Mouse (Mus musculus) splenic B cell, adult 2 months (primary cell): ENCODE results near the gene Dgkd.

Experiments
- DNase-seq: peaks from one replicate; pipeline ENCODE4 v3.0.0-alpha.2; 2011; ENCODE audit warnings: low read depth, low spot score
- H3K27me3 ChIP-seq: 2 replicates; pipeline ENCODE4 v1.6.1; 2012; ENCODE audit warnings: mild to moderate bottlenecking, low read length, moderate library complexity, mixed read lengths; ENCODE audit not compliant: control insufficient read depth, poor library complexity, insufficient read depth, severe bottlenecking
- H3K36me3 ChIP-seq: 2 replicates; pipeline ENCODE4 v1.6.1; 2012; ENCODE audit warnings: mild to moderate bottlenecking, low read length, moderate library complexity, mixed read lengths; ENCODE audit not compliant: control insufficient read depth, poor library complexity, insufficient read depth, severe bottlenecking

Dgkd gene

DNA sequence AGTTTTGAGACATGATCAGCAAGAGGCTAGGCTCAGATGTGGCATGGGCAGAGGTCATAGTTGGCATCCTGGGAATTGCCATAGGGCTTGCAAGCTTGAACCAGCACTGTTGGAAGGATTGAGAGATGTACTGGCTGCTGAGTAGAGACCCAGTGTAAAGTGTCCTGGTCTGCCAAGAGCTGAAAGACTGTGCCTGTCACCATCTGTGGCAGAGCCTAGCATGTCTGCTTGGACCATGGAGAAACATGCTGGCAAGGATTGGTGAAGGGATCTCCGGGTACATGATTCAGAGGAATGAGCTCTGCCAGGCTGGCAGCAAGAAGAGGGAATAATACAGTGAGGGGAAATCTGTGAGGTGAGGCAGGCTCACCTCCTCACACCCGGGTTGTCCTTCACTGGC, 65.0 kb downstream of the Dgkd start:
- H3K27me3 ChIP-seq, result no peaks in the 10 kb centered on the region
- DNase-seq, result no peak

DNA sequence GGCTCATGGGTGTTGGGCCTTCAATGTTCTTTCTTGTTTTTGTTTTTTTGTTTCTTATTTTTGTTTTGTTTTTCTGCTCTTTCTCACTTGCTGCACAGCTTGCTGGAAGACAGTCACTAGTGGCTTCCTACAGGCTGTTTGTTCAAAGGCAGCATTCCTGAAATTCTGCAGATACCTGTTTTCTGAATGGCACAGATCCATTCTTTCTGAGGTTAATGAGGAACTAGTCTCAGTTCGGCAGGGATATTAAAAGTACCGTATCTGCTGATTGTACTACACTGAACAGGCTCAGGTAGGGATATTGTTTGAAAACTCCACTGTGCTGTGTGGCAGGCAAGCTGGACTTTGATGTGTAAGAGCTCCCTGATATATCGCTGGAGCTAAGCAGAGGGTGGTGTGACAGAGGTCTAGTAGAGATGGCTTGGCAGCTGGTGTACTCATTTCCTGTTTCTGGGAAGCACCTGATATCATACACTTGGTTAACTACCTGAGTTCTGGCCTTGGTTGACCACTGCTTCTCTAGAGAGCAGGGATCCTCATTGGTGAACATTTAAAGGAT, 67.0 kb downstream of the Dgkd start:
- no peak for DNase-seq
- Histone ChIP-seq H3K36me3 (peaks cover 26% of the 10 kb centered on the region), H3K27me3 (no peaks in the 10 kb centered on the region)

More for the DNA sequence above, 65.0 kb downstream of the Dgkd start:
- H3K36me3 ChIP-seq, result peaks cover 21% of the 10 kb centered on the region

DNA sequence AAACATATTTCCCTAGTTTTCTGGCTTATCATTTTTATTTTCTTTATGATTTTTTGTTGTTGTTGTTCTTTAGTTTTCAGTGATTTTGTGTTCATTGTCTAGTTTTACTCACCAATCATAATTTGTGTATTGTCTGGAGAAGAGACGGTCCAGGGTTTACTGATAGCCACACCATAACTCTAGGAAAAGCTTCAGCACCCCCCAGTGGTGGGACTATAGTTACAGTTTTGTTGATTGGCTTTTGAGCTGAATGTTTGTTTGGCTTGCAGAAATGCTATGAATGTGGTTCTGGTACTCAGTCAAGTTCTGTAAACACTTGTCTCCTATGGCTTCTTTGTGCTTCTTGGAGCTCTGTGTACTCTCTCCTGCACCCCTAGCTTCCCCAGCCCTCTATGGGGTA, 69.6 kb downstream of the Dgkd start:
- H3K27me3 ChIP-seq, result no peaks in the 10 kb centered on the region
- H3K36me3 ChIP-seq, result peaks cover 17% of the 10 kb centered on the region
- peak; percentile 51 for DNase-seq

DNA sequence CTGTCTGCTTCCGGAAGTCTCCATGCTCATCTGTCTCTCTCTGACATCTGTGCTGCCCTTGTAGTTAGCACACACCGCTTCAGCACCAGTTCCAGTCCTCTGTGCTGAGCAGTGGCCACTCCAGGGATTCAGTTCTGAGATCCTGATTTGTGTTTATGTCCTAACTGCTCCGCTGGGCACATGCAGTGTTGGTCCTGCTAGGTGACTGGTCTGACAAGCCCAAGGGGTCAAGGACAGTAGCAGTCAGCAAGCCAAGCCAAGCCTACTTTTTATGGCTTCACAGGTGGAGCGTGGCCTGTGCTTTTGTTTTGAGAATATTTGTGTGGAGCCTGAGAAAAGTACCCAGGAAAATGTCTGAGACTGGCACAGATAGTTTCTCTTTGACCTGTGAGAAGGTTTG, 71.8 kb downstream of the Dgkd start:
- DNase-seq, result no peak
- no peaks in the 10 kb centered on the region for H3K27me3 ChIP-seq
- H3K36me3 ChIP-seq, result peaks cover 16% of the 10 kb centered on the region

DNA sequence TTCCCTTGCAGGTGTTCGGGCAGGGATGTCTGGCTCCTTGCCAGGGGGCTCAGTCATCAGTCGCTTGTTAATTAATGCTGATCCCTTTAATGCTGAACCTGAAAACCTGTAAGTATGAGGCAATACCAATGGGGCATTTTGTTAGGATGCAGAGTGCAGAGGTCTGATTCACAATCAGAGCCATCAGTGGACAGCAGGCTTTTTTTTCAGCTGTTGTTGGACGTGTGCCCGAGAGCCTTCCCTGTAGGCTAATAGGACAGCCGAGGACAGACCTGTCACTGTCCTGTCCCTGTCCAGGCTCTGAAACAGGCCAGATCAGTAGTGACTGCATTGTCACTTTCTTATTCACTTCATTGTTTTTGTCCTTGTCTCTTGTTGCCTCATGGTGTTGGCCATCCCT, 76.6 kb downstream of the Dgkd start:
- peaks cover 15% of the 10 kb centered on the region for H3K36me3 ChIP-seq
- no peaks in the 10 kb centered on the region for H3K27me3 ChIP-seq
- DNase-seq, result no peak

DNA sequence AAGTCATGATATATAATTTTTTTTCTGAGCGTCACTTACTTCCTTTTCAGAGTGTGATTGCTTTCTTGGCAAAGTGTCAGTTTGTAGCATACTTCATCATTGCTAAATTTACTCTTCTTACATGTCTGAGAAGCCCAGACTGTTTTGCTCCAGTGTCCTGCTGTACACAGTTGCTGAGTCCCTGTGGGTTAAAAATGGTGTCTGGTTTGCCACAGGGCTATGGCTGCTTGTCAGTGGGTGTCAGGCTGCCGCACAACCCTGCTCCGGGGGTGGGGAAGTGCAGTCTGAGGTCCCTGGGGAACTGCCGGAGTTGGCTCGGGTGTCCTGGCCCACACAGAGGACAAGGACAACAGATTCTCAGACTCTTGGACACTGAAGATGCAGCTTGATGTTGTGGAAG, 80.0 kb downstream of the Dgkd start:
- Histone ChIP-seq H3K27me3 (no peaks in the 10 kb centered on the region), H3K36me3 (peaks cover 27% of the 10 kb centered on the region)
- peak; percentile 33 for DNase-seq

DNA sequence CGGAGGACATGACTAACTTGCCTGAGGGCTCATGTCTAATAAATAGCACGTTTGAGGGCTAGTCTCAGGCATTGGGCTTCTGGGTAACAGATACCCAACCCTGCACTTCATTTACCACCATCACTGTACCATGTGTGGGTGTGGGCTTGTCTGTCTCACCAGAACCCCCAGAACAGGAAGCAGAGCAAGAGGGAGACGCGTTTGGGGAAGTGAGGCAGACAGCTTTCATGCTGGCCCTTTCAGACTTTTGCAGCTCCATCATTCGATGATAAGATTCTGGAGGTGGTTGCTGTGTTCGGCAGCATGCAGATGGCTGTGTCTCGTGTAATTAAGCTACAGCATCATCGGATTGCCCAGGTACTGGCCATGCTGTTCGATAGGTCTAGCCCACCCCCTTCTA, 82.0 kb downstream of the Dgkd start:
- peaks cover 38% of the 10 kb centered on the region for H3K36me3 ChIP-seq
- H3K27me3 ChIP-seq, result no peaks in the 10 kb centered on the region
- DNase-seq, result peak; percentile 53

DNA sequence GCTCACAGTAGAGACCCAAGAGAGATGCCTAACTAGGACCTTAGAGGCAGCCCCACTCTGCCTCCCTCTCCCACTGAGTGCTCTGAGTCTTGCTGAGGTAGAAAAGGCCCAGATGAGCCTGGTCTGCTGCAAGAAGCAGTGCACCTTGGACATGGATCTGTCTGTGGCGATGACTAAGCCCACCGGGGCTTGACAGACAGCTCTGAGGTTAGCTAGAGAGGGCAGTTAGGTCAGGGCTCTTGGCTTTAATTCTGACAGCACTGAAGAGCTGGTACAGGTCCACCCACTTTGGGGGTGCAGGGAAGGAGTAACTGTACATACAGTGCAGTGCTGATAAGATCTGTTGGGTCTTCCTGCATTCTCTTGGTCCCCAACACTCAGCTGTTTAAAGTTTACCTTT, 82.5 kb downstream of the Dgkd start:
- Histone ChIP-seq H3K36me3 (peaks cover 36% of the 10 kb centered on the region), H3K27me3 (no peaks in the 10 kb centered on the region)
- no peak for DNase-seq

DNA sequence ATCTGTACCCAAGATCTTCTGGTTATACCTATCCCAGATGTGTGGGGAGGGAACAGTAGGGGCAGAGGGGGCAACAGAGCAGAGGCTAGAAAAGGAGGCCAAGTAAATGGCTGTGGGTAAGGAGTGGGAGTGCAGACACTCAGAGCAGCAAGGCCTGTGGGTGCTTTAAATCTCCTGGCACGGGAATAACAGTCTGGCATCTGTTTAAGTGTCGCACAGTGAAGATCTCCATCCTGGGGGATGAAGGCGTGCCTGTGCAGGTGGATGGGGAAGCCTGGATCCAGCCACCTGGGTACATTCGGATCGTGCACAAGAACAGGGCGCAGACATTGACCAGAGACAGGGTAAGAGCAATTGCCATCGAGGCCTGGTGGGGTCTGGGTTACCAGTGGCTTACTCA, 83.0 kb downstream of the Dgkd start:
- peaks cover 36% of the 10 kb centered on the region for H3K36me3 ChIP-seq
- H3K27me3 ChIP-seq, result no peaks in the 10 kb centered on the region
- no peak for DNase-seq

DNA sequence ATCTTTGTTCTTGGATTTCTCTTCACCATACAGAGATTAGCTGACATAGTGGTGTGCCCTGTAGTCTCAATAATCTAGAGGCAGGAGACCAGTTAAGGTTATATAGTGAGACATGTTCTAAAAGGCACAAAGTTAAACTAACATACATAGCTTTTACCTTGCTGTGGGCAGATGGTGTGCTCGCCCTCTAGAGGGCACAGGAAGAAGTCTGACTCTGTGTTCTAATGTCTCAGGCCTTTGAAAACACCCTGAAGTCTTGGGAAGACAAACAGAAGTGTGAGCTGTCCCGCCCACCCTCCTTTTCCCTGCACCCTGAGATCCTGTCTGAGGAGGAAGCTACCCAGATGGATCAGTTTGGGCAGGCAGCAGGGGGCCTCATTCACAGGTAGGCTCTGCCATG, 83.4 kb downstream of the Dgkd start:
- peak; percentile 47 for DNase-seq
- Histone ChIP-seq H3K36me3 (peaks cover 38% of the 10 kb centered on the region), H3K27me3 (no peaks in the 10 kb centered on the region)

DNA sequence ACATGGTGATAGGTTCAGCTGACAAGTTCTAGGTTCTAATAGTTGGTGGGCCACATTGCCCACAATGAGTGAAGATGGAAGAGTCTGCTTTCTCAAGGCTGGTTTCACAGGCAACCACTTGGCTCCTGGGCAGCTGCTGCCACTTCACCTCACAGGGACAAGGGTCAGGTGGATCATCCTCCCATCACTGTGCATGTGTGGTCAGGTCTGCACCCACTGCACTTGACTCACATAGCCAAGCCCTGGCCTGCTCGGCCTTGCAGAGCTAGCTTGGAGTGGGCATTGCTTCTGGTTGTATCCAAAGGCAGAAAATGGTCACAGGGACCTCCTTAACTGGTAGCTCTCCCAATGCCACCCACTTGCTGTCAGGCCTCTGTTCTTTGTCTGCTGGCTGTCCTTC, 88.7 kb downstream of the Dgkd start:
- DNase-seq, result no peak
- Histone ChIP-seq H3K36me3 (peaks cover 44% of the 10 kb centered on the region), H3K27me3 (no peaks in the 10 kb centered on the region)

DNA sequence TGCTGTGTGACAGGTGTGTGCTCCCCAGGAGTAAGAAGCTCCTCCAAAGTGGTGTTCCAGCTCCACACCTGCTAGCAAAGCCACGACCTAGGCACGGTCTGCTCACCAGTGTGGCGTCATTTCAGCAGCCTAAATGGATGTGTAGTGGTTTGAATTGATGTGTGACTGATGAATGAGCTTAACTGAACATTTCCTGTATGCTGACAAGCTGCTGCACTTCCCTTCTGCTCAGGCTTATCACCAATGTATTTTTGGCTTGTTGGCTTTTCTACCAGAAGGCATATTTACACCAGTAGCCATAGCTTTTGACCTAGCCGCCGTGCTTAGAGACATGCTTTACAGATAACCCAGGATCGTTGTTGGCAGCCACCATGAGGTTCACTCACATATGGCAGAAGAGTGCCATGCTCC, 94.6 kb downstream of the Dgkd start:
- DNase-seq, result peak; percentile 39
- Histone ChIP-seq H3K27me3 (no peaks in the 10 kb centered on the region), H3K36me3 (peaks cover 15% of the 10 kb centered on the region)

DNA sequence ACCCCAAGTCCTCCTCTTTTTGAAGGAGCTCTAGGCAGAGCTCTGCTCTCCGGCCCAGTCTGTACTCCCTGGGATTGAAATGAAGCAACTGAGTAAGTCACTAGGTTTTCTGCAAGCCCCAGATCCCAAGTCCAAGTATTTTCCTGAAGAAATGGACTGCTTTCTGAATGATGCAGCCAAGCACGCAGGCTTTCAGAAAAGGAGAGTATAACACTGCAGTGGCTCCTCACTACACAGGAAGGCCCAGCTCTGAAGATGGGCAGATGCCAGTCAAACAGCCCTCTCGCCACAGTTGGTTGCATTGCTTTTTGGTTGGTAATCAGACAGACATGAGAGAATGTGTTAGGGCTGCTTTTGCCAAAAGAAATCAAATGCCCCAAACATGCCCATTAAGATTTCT, 98.6 kb downstream of the Dgkd start:
- no peak for DNase-seq
- Histone ChIP-seq H3K27me3 (no peaks in the 10 kb centered on the region), H3K36me3 (peaks cover 4% of the 10 kb centered on the region; the same call in 1 of the 2 replicates)

DNA sequence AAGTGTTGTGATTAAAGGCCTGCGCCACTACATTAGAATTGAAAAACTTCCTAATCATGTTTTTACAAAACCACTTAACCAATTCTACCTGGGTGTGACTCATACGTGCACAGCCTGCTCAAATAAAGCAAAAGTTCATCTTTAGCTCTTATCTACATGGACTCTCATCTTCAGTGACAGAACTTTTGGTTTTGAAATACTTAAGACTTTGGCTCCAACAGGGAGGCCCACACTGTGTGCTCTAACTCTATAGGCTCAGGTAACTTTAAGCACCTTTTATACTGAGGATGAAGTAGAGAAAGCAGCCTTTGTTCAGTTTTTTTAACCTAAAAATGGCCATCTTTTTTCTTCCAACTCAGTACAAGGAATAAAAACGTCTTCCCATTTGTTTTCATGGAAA, 100.0 kb downstream of the Dgkd start:
- DNase-seq, result no peak
- no peaks in the 10 kb centered on the region for H3K27me3 ChIP-seq
- peaks cover 2% of the 10 kb centered on the region; the same call in 1 of the 2 replicates for H3K36me3 ChIP-seq

DNA sequence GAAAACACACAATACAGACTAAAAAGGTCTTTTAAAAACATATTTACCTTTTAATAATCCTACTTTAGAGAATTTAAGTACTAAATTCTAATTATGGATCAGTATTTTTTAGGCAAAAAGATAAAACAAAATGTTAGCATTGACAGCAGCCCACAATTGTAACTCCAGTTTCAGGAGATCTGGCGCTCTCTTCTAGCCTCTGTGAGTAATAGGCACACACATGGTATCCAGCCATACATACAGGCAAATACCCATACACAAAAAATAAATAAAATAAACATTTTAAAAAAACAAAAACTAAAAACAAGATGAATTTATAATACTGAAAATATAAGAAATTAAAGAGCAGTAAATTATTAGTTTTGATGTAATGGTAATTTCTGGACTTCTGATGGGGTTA, 105.8 kb downstream of the Dgkd start:
- no peak for DNase-seq
- H3K36me3 ChIP-seq, result no peaks in the 10 kb centered on the region
- no peaks in the 10 kb centered on the region for H3K27me3 ChIP-seq

DNA sequence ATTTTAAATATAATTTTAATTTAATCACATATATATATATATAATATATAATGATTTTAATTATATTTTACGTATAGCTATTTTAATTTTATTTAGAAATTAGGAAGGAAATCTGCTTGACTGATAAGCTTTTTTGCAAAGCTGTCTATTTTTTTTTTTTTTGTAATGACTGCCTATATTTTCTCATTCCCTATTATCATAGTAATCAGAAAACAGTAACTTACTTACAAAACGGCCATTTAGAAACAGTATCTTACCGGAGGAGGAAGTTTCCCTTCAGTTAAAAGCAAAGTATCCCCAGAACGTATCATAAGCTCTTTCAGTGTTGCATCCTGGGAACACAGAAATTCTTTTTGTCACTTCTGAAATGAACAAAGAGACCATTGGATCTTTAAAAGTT, 106.4 kb downstream of the Dgkd start:
- H3K36me3 ChIP-seq, result no peaks in the 10 kb centered on the region
- no peaks in the 10 kb centered on the region for H3K27me3 ChIP-seq
- no peak for DNase-seq
